Mouse (Mus musculus): ENCODE results near the gene Scgb1a1. TPM values are rescaled to one million over a fixed set of nuclear protein-coding genes. Genes with fewer than 3 reads are reported as not detected.

Gene Scgb1a1
- total and polyA plus RNA-seq, 3 experiments = not detected

DNA sequence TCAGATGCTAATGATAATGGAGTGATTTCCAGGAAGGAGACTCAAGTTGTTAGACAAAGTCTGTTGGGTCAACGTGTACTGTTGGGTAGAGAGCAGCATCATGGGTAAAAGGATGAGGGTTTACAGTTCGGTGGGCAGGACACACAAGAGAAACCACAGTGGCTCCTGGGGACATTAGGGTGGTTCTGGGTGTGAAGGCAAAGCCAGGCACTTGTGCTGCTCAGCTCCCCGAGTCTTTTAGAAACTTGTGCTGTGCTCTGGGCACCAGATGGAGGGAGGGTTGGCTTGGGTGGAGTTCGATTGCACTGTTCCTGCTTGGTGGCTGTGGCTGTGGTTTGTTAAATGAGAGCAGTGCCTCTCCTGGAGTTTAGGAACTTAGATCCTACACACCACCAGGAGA, 16.2 kb upstream of the Scgb1a1 start:
- no peak for DNase-seq (ENCODE audit: low read depth, low spot score)
- no peaks in the 10 kb centered on the region for H3K9me3 ChIP-seq (replicated peaks; ENCODE audit: insufficient read depth, low read length)
- no peak overlapping the region for H3K4me3 ChIP-seq (ENCODE audit: control insufficient read depth in 1 of 2, insufficient read depth in 1 of 2, low read depth in 2 of 2, low read length in 2 of 2)
- H3K79me2 ChIP-seq (ENCODE audit: control insufficient read depth, insufficient read depth, low read length, poor library complexity) = no peaks in the 10 kb centered on the region
- TF ChIP-seq KAT2A (conservative IDR thresholded peaks at IDR 0.05; ENCODE audit: low read depth, low read length) (no peak), MXI1 (IDR thresholded peaks at IDR 0.05; ENCODE audit: low read depth, low read length) (no peak), NELFE (IDR thresholded peaks at IDR 0.05; ENCODE audit: low read depth, low read length) (no peak), CHD1 (IDR thresholded peaks at IDR 0.05; ENCODE audit: low read depth, low read length) (no peak), USF2 (IDR thresholded peaks at IDR 0.05; ENCODE audit: borderline replicate concordance in 1 of 2, insufficient read depth in 1 of 2, low read depth in 1 of 2, low read length in 2 of 2) (no peak), GABPA (IDR thresholded peaks at IDR 0.05; ENCODE audit: low read depth, low read length) (no peak), MAZ (IDR thresholded peaks at IDR 0.05; ENCODE audit: low read depth, low read length) (no peak), CTCF (IDR thresholded peaks at IDR 0.05 in 2 of 3, conservative IDR thresholded peaks at IDR 0.05 in 1 of 3; ENCODE audit: control insufficient read depth in 1 of 3, insufficient read depth in 1 of 3, low read depth in 2 of 3, low read length in 3 of 3, poor library complexity in 1 of 3, severe bottlenecking in 1 of 3) (no peak), HCFC1 (IDR thresholded peaks at IDR 0.05; ENCODE audit: low read depth, low read length) (no peak), TBP (IDR thresholded peaks at IDR 0.05; ENCODE audit: low read depth, low read length) (no peak), TCF12 (IDR thresholded peaks at IDR 0.05; ENCODE audit: low read depth, low read length) (no peak), POLR2AphosphoS5 (IDR thresholded peaks at IDR 0.05; ENCODE audit: borderline replicate concordance, low read depth, low read length) (no peak), POLR2AphosphoS2 (IDR thresholded peaks at IDR 0.05; ENCODE audit: low read length) (no peak), ETS1 (IDR thresholded peaks at IDR 0.05; ENCODE audit: low read depth, low read length) (no peak), RAD21 (IDR thresholded peaks at IDR 0.05; ENCODE audit: low read depth, low read length) (no peak), CHD2 (IDR thresholded peaks at IDR 0.05; ENCODE audit: low read length) (no peak), GATA1 (IDR thresholded peaks at IDR 0.05; ENCODE audit: low read depth, low read length) (no peak), BHLHE40 (IDR thresholded peaks at IDR 0.05; ENCODE audit: borderline replicate concordance, low read depth, low read length) (no peak)
- peaks cover 0 to 4% of the 10 kb centered on the region in 2 experiments; a peak in 2 of 4 replicates for H3K27me3 ChIP-seq (ENCODE audit: control insufficient read depth in 1 of 2, insufficient read depth in 2 of 2, low read length in 2 of 2)
- H3K4me1 ChIP-seq (ENCODE audit: control insufficient read depth in 1 of 2, insufficient read depth in 2 of 2, low read length in 2 of 2) = no peaks in the 10 kb centered on the region
- H3K27ac ChIP-seq (ENCODE audit: control insufficient read depth, low read depth, low read length) = no peak overlapping the region
- no peak overlapping the region for H3K9ac ChIP-seq (ENCODE audit: control insufficient read depth, low read depth, low read length, poor library complexity, severe bottlenecking)
- H3K36me3 ChIP-seq (ENCODE audit: control insufficient read depth in 1 of 2, insufficient read depth in 2 of 2, low read length in 2 of 2) = no peaks in the 10 kb centered on the region

GRCm38 (mm10) chr19:9101062-9101457, 13.3 kb upstream of the Scgb1a1 start:
- Histone ChIP-seq H3K9ac (ENCODE audit: control insufficient read depth, low read depth, low read length, poor library complexity, severe bottlenecking) (no peak overlapping the region), H3K36me3 (ENCODE audit: control insufficient read depth in 1 of 2, insufficient read depth in 2 of 2, low read length in 2 of 2) (no peaks in the 10 kb centered on the region), H3K9me3 (replicated peaks; ENCODE audit: insufficient read depth, low read length) (no peaks in the 10 kb centered on the region), H3K79me2 (ENCODE audit: control insufficient read depth, insufficient read depth, low read length, poor library complexity) (no peaks in the 10 kb centered on the region), H3K27me3 (ENCODE audit: control insufficient read depth in 1 of 2, insufficient read depth in 2 of 2, low read length in 2 of 2) (peaks cover 0 to 4% of the 10 kb centered on the region in 2 experiments; a peak in 2 of 4 replicates), H3K4me1 (ENCODE audit: control insufficient read depth in 1 of 2, insufficient read depth in 2 of 2, low read length in 2 of 2) (no peaks in the 10 kb centered on the region), H3K4me3 (ENCODE audit: control insufficient read depth in 1 of 2, insufficient read depth in 1 of 2, low read depth in 2 of 2, low read length in 2 of 2) (no peak overlapping the region), H3K27ac (ENCODE audit: control insufficient read depth, low read depth, low read length) (no peak overlapping the region)
- no peak for DNase-seq (ENCODE audit: low read depth, low spot score)
- no peak for TF ChIP-seq RCOR1 (IDR thresholded peaks at IDR 0.05; ENCODE audit: low read depth, low read length)
- TF ChIP-seq BHLHE40 (IDR thresholded peaks at IDR 0.05; ENCODE audit: borderline replicate concordance, low read depth, low read length) = no peak
- no peak for TF ChIP-seq USF2 (IDR thresholded peaks at IDR 0.05; ENCODE audit: borderline replicate concordance in 1 of 2, insufficient read depth in 1 of 2, low read depth in 1 of 2, low read length in 2 of 2)
- no peak for TF ChIP-seq TCF12 (IDR thresholded peaks at IDR 0.05; ENCODE audit: low read depth, low read length)
- no peak for TF ChIP-seq MAFK (IDR thresholded peaks at IDR 0.05; ENCODE audit: borderline replicate concordance, low read depth, low read length)
- TF ChIP-seq ELF1 (IDR thresholded peaks at IDR 0.05; ENCODE audit: low read depth, low read length) = no peak
- no peak for TF ChIP-seq NRF1 (IDR thresholded peaks at IDR 0.05; ENCODE audit: insufficient read depth, low read depth, low read length, poor library complexity, severe bottlenecking)
- TF ChIP-seq EP300 (IDR thresholded peaks at IDR 0.05; ENCODE audit: low read depth in 1 of 2, low read length in 2 of 2) = no peak
- no peak for TF ChIP-seq CHD1 (IDR thresholded peaks at IDR 0.05; ENCODE audit: low read depth, low read length)
- no peak for TF ChIP-seq MEF2A (IDR thresholded peaks at IDR 0.05; ENCODE audit: extremely low read depth, insufficient replicate concordance, low read depth, low read length, poor library complexity, severe bottlenecking)
- TF ChIP-seq MYB (IDR thresholded peaks at IDR 0.05; ENCODE audit: low read depth, low read length) = no peak
- TF ChIP-seq MXI1 (IDR thresholded peaks at IDR 0.05; ENCODE audit: low read depth, low read length) = no peak

All from MEL (cell line).